Mouse (Mus musculus): Measurements from ENCODE around the gene Sept12. TPM values are rescaled to one million over a fixed set of nuclear protein-coding genes. Genes with fewer than 3 reads are reported as not detected.

Gene Sept12
- polyA plus RNA-seq, 1 experiment from 2014 or later: not detected

GRCm38 (mm10) chr16:5008076-5008475 lies 10.4 kb upstream of the Sept12 start:
- H3K9ac ChIP-seq: no peak overlapping the region
- 0 out of 2 replicates have a peak, but pooled peaks cover 6% of the 10 kb centered on the region for H3K36me3 ChIP-seq (replicated peaks)
- no peak for ATAC-seq (ENCODE audit: low FRiP score)
- no peak overlapping the region for H3K4me2 ChIP-seq
- no peak overlapping the region for H3K4me3 ChIP-seq (replicated peaks)
- H3K27me3 ChIP-seq: no peaks in the 10 kb centered on the region
- H3K4me1 ChIP-seq: peaks cover 12% of the 10 kb centered on the region
- WGBS: 90% methylated on average over 12 of the region's 12 CpGs
- no peaks in the 10 kb centered on the region for H3K9me3 ChIP-seq
- no peak overlapping the region for H3K27ac ChIP-seq

- no peak for ATAC-seq (ENCODE audit: low FRiP score)
- H3K9me3 ChIP-seq: no peaks in the 10 kb centered on the region
- H3K27me3 ChIP-seq: no peaks in the 10 kb centered on the region
- no peak overlapping the region for H3K4me2 ChIP-seq
- H3K36me3 ChIP-seq (replicated peaks): 0 out of 2 replicates have a peak, but pooled peaks cover 6% of the 10 kb centered on the region
- H3K9ac ChIP-seq: no peak overlapping the region
- H3K27ac ChIP-seq: no peak overlapping the region
- H3K4me1 ChIP-seq: peaks cover 6% of the 10 kb centered on the region
- H3K4me3 ChIP-seq (replicated peaks): no peak overlapping the region
- WGBS: 47% methylated on average over 6 of the region's 6 CpGs
These were observed 9.8 kb upstream of the Sept12 start for GRCm38 (mm10) chr16:5007492-5007891.

DNA sequence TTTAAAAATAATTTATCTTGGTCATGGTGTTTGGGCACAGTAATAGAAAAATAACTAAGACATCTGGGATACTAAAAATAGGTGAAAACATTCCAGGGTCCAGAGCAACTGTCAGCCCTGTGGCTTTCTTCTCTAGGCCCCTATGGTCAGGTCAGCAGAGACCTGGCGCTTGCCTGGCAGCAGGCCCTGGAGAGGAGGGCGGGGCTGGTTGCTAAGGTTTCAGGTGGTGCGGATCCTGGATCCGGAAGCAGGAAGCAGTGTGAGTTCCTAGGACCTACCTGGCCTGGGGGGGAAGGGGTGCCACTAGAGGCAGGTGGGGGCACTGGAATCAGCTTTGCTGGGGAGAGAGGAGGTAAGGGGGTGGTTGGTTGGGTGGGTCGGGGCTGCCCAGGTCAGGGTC lies 9.4 kb upstream of the Sept12 start, which contains the start of gene Smim22:
TSS of gene Smim22 (plus strand) at position 222 of the 400 bp plus-strand sequence.
- WGBS: 50% methylated on average over 5 of the region's 5 CpGs
- Histone ChIP-seq H3K9me3 (no peaks in the 10 kb centered on the region), H3K36me3 (replicated peaks) (0 out of 2 replicates have a peak, but pooled peaks cover 6% of the 10 kb centered on the region), H3K9ac (no peak within 1 kb of the TSS), H3K27me3 (no peaks in the 10 kb centered on the region), H3K27ac (no peak within 1 kb of the TSS), H3K4me3 (replicated peaks) (no peak within 1 kb of the TSS), H3K4me1 (peaks cover 2% of the 10 kb centered on the region), H3K4me2 (no peak within 1 kb of the TSS)
- no peak for ATAC-seq (ENCODE audit: low FRiP score)

GRCm38 (mm10) chr16:5000611-5001010 lies 3.0 kb upstream of the Sept12 start:
- no peak for ATAC-seq (ENCODE audit: low FRiP score)
- H3K9me3 ChIP-seq: no peaks in the 10 kb centered on the region
- H3K27ac ChIP-seq: no peak overlapping the region
- H3K4me2 ChIP-seq: no peak overlapping the region
- H3K27me3 ChIP-seq: no peaks in the 10 kb centered on the region; the same call in 1 of the 2 replicates
- H3K4me3 ChIP-seq (replicated peaks): no peak overlapping the region
- H3K4me1 ChIP-seq: no peaks in the 10 kb centered on the region
- H3K36me3 ChIP-seq (replicated peaks): no peaks in the 10 kb centered on the region
- H3K9ac ChIP-seq: no peak overlapping the region
- WGBS: 65% methylated on average over 3 of the region's 3 CpGs

DNA sequence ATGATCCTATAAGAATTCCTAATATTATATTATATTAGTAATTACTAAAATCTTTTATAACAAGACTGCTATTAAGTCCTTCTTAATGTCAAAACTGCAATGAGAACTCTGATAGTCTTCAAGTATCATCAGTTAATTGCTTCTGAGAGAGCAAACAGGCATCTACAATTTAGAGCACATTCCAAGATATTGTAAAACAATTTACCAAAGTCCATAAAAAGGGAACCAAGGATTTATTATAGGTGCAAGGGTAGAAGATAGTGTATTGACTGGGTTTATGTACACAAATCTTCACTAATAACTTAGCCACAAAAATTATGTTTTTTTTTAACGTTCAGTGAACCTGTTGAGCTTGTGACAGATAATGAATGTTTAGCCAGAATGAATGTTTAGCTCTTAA lies 1.3 kb upstream of the Sept12 start:
- Histone ChIP-seq H3K9ac (no peak overlapping the region), H3K4me1 (no peaks in the 10 kb centered on the region), H3K4me2 (no peak overlapping the region), H3K27me3 (no peaks in the 10 kb centered on the region; the same call in 1 of the 2 replicates), H3K36me3 (replicated peaks) (no peaks in the 10 kb centered on the region), H3K27ac (no peak overlapping the region), H3K4me3 (replicated peaks) (no peak overlapping the region), H3K9me3 (no peaks in the 10 kb centered on the region)
- ATAC-seq (ENCODE audit: low FRiP score): no peak
- WGBS: 85% methylated on average over 1 of the region's 1 CpGs

DNA sequence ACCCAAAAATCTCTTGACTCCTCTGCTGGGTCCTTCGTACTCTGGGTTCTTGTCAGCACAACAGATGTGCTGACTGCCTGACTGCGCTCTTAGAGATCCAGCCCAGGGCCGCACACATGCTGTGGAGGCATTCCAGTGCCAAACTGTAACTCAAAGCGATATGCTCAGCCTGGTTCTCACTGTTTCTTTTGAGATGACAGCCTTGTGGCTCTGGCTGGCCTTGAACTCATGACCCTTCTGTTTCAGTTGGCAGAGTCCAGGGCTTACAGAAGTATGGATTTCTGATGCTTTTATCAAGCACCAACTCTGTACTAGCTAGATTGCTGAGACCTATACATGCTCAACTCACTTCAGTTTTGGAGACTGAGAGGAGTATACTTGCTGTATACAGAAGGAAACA lies 4.4 kb downstream of the Sept12 start:
- Histone ChIP-seq H3K4me1 (no peaks in the 10 kb centered on the region), H3K9ac (no peak overlapping the region), H3K27me3 (no peaks in the 10 kb centered on the region; the same call in 1 of the 2 replicates), H3K36me3 (replicated peaks) (no peaks in the 10 kb centered on the region), H3K4me2 (no peak overlapping the region), H3K4me3 (replicated peaks) (no peak overlapping the region), H3K9me3 (no peaks in the 10 kb centered on the region), H3K27ac (no peak overlapping the region)
- WGBS: 83% methylated on average over 4 of the region's 4 CpGs
- ATAC-seq (ENCODE audit: low FRiP score): no peak

DNA sequence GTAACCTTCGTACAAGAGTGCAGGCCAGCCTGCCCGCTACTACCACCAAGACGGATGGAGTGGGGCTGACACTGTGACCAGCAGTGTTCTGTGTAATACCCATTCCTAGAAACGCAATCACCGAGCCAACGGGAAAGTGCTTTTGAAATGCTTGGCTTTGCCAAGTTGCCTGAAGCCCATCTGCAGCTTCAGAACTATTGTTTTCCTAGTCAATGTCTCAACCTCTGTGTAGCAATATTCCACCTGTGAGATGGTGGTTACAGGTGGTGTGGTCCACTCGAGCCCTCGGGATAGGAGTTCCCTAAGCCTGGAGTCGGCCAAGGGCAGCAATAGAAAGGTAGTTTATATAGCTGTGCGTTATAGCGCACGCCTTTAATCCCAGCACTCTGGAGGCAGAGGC lies 12.9 kb downstream of the Sept12 start:
- no peak overlapping the region for H3K4me2 ChIP-seq
- H3K4me1 ChIP-seq: no peaks in the 10 kb centered on the region
- no peaks in the 10 kb centered on the region for H3K9me3 ChIP-seq
- H3K36me3 ChIP-seq (replicated peaks): no peaks in the 10 kb centered on the region
- no peaks in the 10 kb centered on the region for H3K27me3 ChIP-seq
- ATAC-seq (ENCODE audit: low FRiP score): no peak
- no peak overlapping the region for H3K9ac ChIP-seq
- WGBS: 92% methylated on average over 12 of the region's 12 CpGs
- no peak overlapping the region for H3K4me3 ChIP-seq (replicated peaks)
- H3K27ac ChIP-seq: no peak overlapping the region

DNA sequence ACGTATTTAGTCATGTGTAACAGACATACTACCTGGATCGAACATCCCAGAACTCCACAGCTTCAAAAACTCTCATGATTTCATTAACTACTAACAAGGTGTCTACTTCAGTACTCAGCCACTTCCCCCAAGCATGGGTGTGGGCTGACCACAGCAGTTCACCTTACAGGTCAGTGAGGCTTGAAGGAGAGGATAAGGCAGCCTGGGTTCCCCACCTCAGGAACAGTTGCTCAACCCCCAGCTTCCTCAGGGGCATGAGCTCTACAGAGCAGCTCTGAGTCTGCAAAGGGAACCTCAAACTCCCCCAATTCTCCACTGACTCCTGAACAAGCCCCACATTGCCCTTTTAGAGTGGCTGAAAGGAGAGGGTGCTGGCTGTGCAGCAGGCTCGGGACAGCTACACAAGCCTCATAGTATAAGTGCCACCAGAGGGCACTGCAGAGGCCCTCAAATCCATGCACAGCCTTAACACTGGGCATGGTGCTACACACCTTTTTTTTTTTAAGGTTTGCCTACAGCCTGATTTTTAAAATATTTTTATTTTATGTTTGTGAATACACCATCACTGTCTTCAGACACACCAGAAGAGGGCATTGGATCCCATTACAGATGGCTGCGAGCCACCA lies 17.8 kb downstream of the Sept12 start:
- H3K27me3 ChIP-seq: no peaks in the 10 kb centered on the region
- H3K4me1 ChIP-seq: no peaks in the 10 kb centered on the region
- H3K9me3 ChIP-seq: no peaks in the 10 kb centered on the region
- no peak overlapping the region for H3K27ac ChIP-seq
- H3K4me2 ChIP-seq: no peak overlapping the region
- no peak for ATAC-seq (ENCODE audit: low FRiP score)
- no peak overlapping the region for H3K9ac ChIP-seq
- WGBS: 74% methylated on average over 4 of the region's 4 CpGs
- no peaks in the 10 kb centered on the region for H3K36me3 ChIP-seq (replicated peaks)
- no peak overlapping the region for H3K4me3 ChIP-seq (replicated peaks)

DNA sequence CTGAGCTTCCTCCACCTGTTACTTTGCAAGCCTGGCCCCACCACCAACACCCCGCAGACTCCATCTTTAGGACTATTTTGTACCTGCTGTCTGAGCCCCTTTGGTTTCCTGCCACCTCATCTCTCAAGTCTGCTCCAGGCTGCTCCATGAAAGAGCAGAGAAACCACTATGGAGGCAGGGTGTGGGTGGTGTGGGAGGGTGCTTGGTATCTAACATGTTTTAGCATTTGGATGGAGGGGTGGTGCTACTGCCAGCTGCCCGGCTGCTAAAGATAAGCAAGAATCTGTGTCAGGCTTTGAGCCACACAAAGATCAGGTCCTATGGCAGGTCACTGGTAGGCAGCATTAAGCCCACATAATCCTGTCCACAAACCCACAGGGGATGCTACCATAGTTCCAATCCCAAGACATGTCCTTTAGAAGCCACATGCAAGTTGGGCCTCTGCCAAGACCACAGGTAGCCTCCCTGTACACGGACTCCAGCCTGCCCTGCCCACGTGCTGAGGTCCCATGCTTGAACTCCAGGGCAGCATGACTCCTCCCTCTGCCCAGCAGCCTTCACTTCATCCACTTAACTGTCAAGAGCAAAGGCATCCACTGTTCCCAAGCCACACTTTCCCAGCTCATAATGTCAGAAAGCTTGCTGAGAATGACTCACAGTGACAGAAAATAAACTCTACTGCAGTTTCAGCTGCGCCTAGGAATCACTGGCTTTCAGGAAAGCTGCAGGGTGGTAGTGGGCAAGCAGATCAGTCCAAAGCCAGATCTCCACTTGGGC lies 19.2 kb downstream of the Sept12 start:
- Histone ChIP-seq H3K4me1 (no peaks in the 10 kb centered on the region), H3K9me3 (no peaks in the 10 kb centered on the region), H3K36me3 (replicated peaks) (no peaks in the 10 kb centered on the region), H3K4me2 (no peak overlapping the region), H3K27ac (no peak overlapping the region), H3K4me3 (replicated peaks) (no peak overlapping the region), H3K9ac (no peak overlapping the region), H3K27me3 (no peaks in the 10 kb centered on the region)
- no peak for ATAC-seq (ENCODE audit: low FRiP score)
- WGBS: 80% methylated on average over 5 of the region's 5 CpGs

DNA sequence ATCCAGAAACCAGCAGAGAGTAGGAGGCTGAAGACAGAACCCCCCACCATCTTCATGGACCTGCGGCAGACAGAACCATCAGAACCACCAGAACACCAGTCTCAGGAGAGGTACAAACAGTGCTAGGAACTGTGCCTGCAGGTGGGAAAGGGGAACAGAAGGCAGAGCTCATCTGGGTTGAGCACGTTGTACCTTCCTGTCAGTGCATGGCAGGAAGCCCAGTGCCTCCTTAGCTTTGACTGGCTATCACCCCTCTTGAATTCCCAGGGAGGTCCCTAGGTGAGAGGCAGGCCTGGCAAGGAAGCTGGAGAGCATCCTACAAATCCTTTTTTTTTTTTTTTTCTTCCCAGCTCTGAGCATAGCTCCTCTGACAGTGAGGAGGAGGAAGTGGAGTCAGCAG lies 21.5 kb downstream of the Sept12 start:
- H3K4me1 ChIP-seq: no peaks in the 10 kb centered on the region
- no peaks in the 10 kb centered on the region for H3K27me3 ChIP-seq
- no peaks in the 10 kb centered on the region for H3K36me3 ChIP-seq (replicated peaks)
- H3K9me3 ChIP-seq: no peaks in the 10 kb centered on the region
- no peak overlapping the region for H3K4me2 ChIP-seq
- no peak overlapping the region for H3K27ac ChIP-seq
- H3K4me3 ChIP-seq (replicated peaks): no peak overlapping the region
- no peak overlapping the region for H3K9ac ChIP-seq
- no peak for ATAC-seq (ENCODE audit: low FRiP score)
- WGBS: 79% methylated on average over 2 of the region's 2 CpGs

DNA sequence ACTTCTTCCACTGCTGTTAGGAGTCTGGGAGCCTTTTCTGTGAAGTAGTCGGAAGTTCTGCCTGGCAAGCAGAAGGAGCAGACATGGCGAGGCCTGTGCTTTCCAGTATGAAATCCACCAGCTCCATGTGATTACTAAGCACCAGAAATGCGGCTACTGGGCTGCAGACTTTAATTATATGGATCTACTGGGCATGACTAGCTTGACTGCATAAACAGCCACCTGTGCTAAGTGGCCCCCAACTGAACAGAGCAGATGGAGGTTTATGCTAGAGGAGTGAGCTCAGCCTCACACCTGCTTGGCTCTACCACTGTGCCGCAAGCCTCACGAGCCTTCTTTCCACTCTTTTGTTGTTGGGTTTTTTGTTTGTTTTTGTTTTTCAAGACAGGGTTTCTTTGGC lies 23.1 kb downstream of the Sept12 start:
- Histone ChIP-seq H3K4me3 (replicated peaks) (no peak overlapping the region), H3K9me3 (no peaks in the 10 kb centered on the region), H3K4me1 (no peaks in the 10 kb centered on the region), H3K27me3 (no peaks in the 10 kb centered on the region), H3K9ac (no peak overlapping the region), H3K36me3 (replicated peaks) (0 out of 2 replicates have a peak, but pooled peaks cover 3% of the 10 kb centered on the region), H3K27ac (no peak overlapping the region), H3K4me2 (no peak overlapping the region)
- 77% methylated on average over 5 of the region's 5 CpGs for WGBS
- ATAC-seq (ENCODE audit: low FRiP score): no peak

DNA sequence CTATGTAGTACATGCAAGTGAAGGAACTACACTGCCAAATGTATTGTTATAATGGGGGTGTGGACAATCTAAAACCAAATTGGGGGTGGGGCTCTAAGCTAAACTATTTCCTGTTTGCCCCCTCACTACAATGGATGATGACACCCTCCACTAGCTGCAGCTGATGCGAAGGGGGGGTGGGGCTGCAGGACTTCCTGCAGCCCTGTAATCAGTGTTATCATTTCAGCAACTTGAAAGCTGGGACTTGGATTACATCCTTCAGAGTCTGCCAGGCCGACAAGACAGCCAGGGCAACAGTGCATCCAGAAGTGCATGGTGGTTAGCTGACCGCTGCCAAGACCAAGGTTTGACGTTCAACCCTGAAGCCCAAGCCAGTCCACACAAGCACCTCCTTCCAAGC lies 26.0 kb downstream of the Sept12 start:
- H3K27ac ChIP-seq: no peak overlapping the region
- ATAC-seq (ENCODE audit: low FRiP score): no peak
- peaks cover 3% of the 10 kb centered on the region; the same call in 1 of the 2 replicates for H3K36me3 ChIP-seq (replicated peaks)
- 85% methylated on average over 4 of the region's 4 CpGs for WGBS
- H3K4me1 ChIP-seq: no peaks in the 10 kb centered on the region
- no peaks in the 10 kb centered on the region for H3K27me3 ChIP-seq
- no peak overlapping the region for H3K9ac ChIP-seq
- no peaks in the 10 kb centered on the region for H3K9me3 ChIP-seq
- no peak overlapping the region for H3K4me3 ChIP-seq (replicated peaks)
- no peak overlapping the region for H3K4me2 ChIP-seq
